Mouse (Mus musculus): Measurements from ENCODE around the gene S100a6.
A peak's percentile ranks its signal among the peaks of the same experiment; 100 is the strongest.

Gene S100a6

GRCm38 (mm10) chr3:90626266-90627021 lies 13.8 kb downstream of the S100a6 start:
- DNase-seq (ENCODE audit: low spot score) = no peak

- no peak for DNase-seq (ENCODE audit: low spot score)
Observed at GRCm38 (mm10) chr3:90627366-90627765, 14.7 kb downstream of the S100a6 start.

GRCm38 (mm10) chr3:90627807-90628206 lies 15.1 kb downstream of the S100a6 start:
- DNase-seq (ENCODE audit: low spot score) = peak; percentile 61

GRCm38 (mm10) chr3:90629298-90629697 lies 16.6 kb downstream of the S100a6 start:
- no peak for DNase-seq (ENCODE audit: low spot score)

- DNase-seq (ENCODE audit: low spot score) = no peak
Observed at GRCm38 (mm10) chr3:90631984-90632383, 19.3 kb downstream of the S100a6 start.

- DNase-seq (ENCODE audit: low spot score) = no peak
Observed at GRCm38 (mm10) chr3:90638511-90639275, 26.0 kb downstream of the S100a6 start.

- DNase-seq (ENCODE audit: low spot score) = no peak
Observed at GRCm38 (mm10) chr3:90639511-90640154, 27.0 kb downstream of the S100a6 start.

- no peak for DNase-seq (ENCODE audit: low spot score)
Observed at GRCm38 (mm10) chr3:90640981-90641380, 28.3 kb downstream of the S100a6 start.

GRCm38 (mm10) chr3:90644220-90644619 lies 31.5 kb downstream of the S100a6 start:
- peak; percentile 54 for DNase-seq (ENCODE audit: low spot score)

- DNase-seq (ENCODE audit: low spot score) = no peak
Observed at GRCm38 (mm10) chr3:90647291-90647690, 34.6 kb downstream of the S100a6 start.

- DNase-seq (ENCODE audit: low spot score) = no peak
Observed at GRCm38 (mm10) chr3:90648981-90649380, 36.3 kb downstream of the S100a6 start.

- no peak for DNase-seq (ENCODE audit: low spot score)
Observed at GRCm38 (mm10) chr3:90649832-90650231, 37.1 kb downstream of the S100a6 start.

- peak; percentile 90 for DNase-seq (ENCODE audit: low spot score)
Observed at GRCm38 (mm10) chr3:90652878-90653508, 40.3 kb downstream of the S100a6 start.

- no peak for DNase-seq (ENCODE audit: low spot score)
Observed at GRCm38 (mm10) chr3:90653717-90654116, 41.0 kb downstream of the S100a6 start, which contains the start of gene S100a7a. S100a7a (plus strand) TSS chr3:90654017.

- no peak for DNase-seq (ENCODE audit: low spot score)
Observed at GRCm38 (mm10) chr3:90657405-90657804, 44.7 kb downstream of the S100a6 start.

- DNase-seq (ENCODE audit: low spot score) = no peak
Observed at GRCm38 (mm10) chr3:90659364-90660044, 46.8 kb downstream of the S100a6 start.

GRCm38 (mm10) chr3:90664219-90664618 lies 51.5 kb downstream of the S100a6 start:
- DNase-seq (ENCODE audit: low spot score) = peak; percentile 68

GRCm38 (mm10) chr3:90668846-90669245 lies 56.2 kb downstream of the S100a6 start, which contains the start of gene S100a8:
S100a8 (plus strand) TSS chr3:90668978.
- peak; percentile 96 for DNase-seq (ENCODE audit: low spot score)
